Mouse (Mus musculus) adrenal gland, adult (tissue): Measurements from ENCODE around the gene Poc5.

ENCODE experiments used
- DNase-seq, 2 experiments: peaks; one replicate each; pipeline ENCODE4 v3.0.0; 2022 to 2023; ENCODE audit warnings: low spot score in 1 of 2; ENCODE audit not compliant: inconsistent age in 2 of 2

Gene Poc5

DNA sequence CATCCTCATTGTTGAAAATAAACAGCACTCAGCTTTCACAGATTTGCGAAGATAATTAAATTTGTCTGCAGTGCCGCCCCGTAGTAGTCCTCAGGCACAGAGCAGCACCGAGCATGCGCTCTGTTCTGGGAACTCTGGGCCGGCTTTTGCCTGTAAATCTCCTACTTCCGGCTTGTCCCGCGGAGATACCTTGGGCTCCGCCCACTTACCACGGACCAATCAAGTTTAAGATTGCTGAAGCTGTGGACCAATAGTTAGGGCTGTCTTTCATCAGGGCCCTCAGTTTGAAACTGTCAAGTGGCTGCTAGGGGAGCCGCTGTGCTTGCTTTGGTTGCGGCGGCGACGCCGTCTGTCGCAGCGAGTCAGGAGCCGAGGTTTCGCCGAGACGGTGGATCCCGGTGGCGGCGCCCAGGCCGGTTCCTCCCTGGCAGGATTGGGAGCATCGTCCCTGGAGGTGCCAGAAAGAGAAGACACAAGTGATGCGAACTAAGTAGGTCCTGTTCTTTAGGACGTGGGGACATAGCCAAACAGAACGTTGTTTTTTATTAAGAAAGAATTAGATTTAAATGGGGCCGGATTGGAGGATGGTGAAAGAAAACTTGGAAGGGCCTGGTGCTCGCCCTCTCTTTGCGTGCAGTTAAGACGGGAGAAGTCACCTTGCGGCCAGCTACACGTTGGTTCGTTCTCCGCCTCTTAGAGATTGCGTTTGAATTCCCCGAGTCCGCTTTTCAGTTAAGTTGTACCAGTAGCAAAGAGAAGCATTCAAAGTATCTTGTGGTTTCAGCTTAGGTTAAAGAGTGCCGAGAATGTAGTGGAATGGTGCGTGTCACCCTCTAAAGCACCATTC lies at the start of gene Poc5:
Gene Poc5 (plus strand): TSS at position 253 of the 847 bp plus-strand sequence.
- DNase-seq: peak; percentile 98 to 100

GRCm38 (mm10) chr13:96341461-96341860 lies 46.6 kb upstream of the Poc5 start:
- peak; percentile 63 to 85 for DNase-seq

DNA sequence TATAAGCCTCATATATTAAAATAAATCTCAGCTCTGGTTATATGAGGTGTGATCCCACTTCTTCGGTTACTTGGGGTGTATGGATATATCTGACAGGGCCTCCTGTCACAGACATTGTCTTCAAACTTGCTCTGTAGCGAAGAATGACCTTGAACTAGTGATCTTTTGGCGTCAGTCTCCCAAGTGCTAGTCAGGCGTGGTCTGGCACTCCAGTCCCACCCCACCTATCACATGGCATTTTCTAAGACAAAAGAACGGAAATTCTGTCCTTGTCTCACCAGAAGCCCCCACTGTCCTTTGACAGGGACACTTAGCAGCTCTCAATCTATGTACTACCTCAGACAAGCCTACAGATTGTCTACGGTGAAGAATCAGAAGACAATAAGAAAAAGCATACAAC lies 43.3 kb upstream of the Poc5 start:
- no peak for DNase-seq

- DNase-seq: no peak
These were observed 41.5 kb upstream of the Poc5 start for GRCm38 (mm10) chr13:96346581-96346980.

DNA sequence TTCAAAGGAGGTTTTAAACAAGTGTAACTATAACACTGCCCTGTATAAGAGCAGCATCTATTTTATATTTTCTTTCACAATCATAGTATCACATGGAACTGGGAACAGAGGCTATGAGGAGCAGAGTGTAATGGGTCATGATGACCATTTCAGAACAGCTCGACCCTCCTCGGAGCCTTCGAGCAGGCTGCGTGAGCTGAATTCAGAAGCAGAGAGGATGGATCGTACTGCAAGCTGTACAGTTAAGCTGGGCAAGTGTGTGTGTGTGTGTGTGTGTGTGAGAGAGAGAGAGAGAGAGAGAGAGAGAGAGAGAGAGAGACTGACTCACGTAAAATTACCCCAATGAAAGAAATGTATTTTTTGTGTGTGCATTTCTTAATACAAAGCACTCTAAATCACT lies 37.9 kb upstream of the Poc5 start:
- DNase-seq: no peak

- DNase-seq: peak in 1 of 2 experiments; percentile 29
These were observed 36.8 kb upstream of the Poc5 start for GRCm38 (mm10) chr13:96351264-96351663.

DNA sequence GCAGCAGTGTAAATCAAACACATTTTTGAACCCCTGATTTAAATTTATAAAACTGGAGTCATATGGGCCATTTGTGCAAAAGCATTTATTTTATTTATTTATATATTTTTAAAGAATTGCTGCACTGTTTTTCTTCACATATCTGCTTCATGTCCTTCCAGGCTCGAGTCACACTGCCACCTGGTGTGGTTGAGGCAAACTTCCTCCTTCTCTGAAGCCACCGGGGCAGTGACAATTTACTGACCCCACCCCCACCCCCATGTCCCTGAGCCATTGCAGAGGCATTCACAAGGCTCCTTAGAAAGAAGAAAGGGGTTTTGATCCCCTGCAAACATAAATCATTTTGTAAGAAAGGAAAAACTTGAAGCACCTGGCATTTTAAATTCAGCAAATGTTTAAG lies 12.6 kb upstream of the Poc5 start:
- DNase-seq: peak in 1 of 2 experiments; percentile 48

DNA sequence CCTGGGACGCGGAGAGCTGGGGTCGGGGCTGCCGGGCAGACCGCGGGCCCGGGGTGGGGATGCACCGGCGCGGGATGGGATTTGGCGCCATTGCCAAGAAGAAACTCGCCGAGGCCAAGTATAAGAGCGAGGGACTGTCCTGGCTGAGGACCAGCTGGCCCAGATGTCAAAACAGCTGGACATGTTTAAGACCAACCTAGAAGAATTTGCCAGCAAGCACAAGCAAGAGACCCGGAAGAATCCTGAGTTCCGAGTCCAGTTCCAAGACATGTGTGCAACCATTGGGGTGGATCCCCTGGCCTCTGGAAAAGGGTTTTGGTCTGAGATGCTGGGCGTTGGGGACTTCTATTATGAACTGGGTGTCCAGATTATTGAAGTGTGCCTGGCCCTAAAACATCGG lies 11.2 kb upstream of the Poc5 start:
- DNase-seq: no peak

GRCm38 (mm10) chr13:96377883-96378282 lies 10.2 kb upstream of the Poc5 start:
- DNase-seq: no peak

DNA sequence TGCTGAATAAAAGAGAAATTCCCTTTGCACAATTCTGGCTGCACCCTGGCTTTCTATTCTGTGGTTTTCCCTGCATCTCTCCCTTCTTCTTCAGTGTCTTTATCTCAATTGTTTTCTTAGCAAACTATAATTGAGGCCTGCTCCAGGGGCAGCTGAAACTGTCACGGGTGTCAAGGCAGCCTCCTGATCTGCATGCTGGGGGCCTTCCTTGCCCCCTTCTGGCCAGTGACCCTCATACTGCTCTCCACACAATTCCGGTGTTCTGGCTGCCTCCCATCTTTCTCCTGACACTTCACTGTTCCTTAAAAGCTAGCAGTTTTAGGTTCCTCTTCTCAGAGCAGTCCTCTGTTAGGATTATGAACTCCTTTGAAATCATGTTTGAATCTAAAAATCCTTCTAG lies 1.2 kb downstream of the Poc5 start:
- DNase-seq: no peak

DNA sequence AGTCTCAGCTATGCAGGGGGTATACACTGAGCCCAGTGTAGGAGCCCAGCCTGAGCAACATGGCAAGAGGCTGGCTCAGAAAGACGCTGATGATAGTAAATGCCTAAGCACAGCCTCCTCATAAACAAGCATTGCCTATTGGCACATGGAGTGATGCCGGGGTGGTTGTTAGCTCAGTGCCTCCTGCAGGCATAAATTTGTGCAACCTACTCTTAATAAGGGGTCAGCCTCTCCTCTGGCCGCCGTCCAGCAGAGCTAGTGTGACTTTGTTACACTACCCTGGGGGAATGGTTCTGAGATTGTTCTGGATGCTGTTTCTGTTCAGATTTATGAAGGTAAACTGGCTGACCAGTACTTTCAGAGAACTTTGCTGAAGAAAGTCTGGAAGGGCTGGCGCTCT lies 13.2 kb downstream of the Poc5 start:
- no peak for DNase-seq

GRCm38 (mm10) chr13:96405518-96405917 lies 17.4 kb downstream of the Poc5 start:
- DNase-seq: no peak

DNA sequence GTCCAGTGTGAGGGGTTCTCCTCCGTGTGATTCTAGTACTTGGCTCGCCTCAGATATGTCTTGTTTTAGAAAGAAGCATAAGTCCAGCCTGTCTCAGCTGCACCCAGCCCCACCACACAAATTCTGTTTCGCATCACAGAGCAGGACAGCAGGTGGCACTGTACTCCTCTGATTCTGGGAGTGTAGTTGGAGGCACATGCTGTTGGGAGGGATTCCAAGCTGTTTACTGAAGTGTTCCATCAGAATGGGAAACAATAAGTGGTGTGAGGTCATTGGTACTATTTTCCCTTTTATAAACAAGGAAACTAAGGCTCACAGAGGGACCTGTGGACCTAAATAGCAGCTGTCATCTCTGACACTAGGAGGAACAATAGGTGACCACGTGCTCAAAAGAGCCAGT lies 18.9 kb downstream of the Poc5 start:
- peak; percentile 21 to 74 for DNase-seq

DNA sequence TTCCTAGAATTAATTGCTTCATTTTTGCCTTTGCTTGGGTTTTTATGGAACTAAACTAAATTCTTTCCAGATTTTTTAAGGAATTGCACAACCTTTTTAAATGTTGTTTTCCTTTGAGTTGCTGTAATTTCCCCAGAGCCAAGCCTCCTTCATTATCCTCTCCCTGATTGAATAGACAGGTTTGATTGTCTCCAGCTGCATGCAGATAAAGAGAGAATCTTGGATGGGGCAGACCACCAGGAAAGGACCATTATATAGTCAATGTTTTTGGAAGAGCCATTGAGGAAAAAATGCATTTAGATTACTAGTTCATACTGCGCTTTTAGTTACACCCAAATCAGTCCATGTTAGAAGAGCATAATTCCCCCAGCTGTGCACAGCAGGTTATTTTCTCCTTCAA lies 20.7 kb downstream of the Poc5 start:
- DNase-seq: no peak

GRCm38 (mm10) chr13:96414384-96414783 lies 26.3 kb downstream of the Poc5 start:
- no peak for DNase-seq

GRCm38 (mm10) chr13:96416380-96416779 lies 28.3 kb downstream of the Poc5 start:
- no peak for DNase-seq

GRCm38 (mm10) chr13:96417261-96417813 lies 29.2 kb downstream of the Poc5 start:
- no peak for DNase-seq

DNA sequence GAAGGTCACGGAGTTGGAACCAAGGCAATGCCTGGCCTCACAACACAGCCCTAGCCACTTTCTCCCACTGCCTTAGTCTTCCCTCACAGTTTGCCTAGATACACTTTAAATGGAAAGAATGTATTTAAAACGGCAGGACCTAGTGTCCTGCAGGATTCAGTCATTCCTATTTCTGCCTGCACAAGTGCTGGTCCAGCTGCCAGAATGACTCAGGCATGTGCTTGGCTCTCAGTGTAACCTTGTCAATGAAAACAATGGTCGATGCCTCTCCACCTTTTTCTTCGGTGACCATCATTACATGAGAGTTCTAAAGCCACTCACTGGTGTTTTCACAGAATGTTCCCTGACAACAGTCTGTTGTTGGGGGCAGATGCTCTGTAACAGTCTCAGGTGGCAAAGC lies 30.4 kb downstream of the Poc5 start:
- peak; percentile 36 to 60 for DNase-seq

DNA sequence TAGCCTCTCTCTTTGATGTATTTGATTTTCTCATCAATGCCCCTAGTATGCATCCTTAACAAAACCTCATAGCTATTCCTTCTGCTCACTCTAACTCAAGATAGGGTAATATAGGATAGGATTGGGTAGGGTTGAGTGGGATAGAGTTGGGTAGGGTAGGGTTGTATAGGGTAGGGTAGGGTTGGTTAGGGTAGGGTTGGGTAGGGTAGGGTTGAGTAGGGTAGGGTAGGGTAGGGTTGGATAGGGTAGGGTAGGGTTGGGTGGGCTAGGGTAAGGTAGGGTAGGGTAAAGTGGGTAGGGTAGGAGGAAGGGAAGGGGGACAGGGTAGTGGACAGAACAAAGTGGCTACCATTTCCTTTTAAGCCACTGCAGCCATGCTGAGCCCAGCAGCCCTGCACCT lies 33.1 kb downstream of the Poc5 start:
- no peak for DNase-seq

GRCm38 (mm10) chr13:96424496-96425274 lies 36.6 kb downstream of the Poc5 start:
- no peak for DNase-seq

GRCm38 (mm10) chr13:96426044-96426443 lies 38.0 kb downstream of the Poc5 start:
- DNase-seq: no peak

GRCm38 (mm10) chr13:96428531-96428930 lies 40.4 kb downstream of the Poc5 start:
- DNase-seq: no peak
